Mouse (Mus musculus): ENCODE measurements around the gene Cyp17a1. TPM values are rescaled to one million over a fixed set of nuclear protein-coding genes. Genes with fewer than 3 reads are reported as not detected.

The Cyp17a1 gene
- polyA plus RNA-seq (2016; fragmentation: Nextera tagmentation; extraction: Ambion mirVana), result 0.15 TPM in 1 of 2 replicates, not detected in the other

DNA sequence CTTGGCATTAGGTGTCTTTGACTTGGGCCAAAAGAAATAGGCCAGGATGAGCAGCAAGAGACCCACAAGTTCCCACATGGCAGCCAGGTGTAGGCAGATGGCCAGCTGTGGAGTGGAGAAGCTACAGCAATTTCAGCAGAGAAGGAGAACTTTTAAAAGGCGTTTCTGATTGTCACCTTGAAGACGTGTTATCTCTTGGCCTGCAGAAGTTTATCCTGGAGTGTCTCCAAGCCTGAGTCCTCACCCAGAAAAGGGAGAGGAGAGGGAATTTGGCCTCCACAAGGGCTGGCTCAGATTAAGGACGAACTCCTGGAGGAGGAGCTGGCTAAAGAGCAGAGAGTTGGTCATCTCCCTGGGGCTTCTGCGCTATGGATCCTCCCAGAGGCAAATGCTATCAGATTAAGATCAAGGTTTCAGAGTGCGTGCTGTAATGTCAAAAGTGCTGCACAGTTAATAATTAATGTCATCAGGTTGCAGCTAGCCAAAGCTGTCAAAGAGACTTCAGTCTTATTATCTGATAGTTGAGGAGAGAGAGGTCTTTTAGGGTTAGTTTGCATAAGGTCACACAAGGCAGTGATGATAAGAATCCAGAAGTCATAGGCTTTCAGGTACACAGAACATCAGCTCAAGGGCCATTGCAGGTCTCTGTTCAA, at the start of gene Cyp17a1:
TSS of gene Cyp17a1 (minus strand) at position 407 of the 653 bp plus-strand sequence.
- no peak within 1 kb of the TSS for H3K9ac ChIP-seq (replicated peaks)
- H3K4me3 ChIP-seq (replicated peaks), result no peak within 1 kb of the TSS
- H3K27ac ChIP-seq, result no peak within 1 kb of the TSS
- WGBS, result 64% methylated on average over 5 of the region's 5 CpGs
- no peaks in the 10 kb centered on the region for H3K9me3 ChIP-seq
- H3K4me2 ChIP-seq, result no peak within 1 kb of the TSS
- H3K36me3 ChIP-seq, result no peaks in the 10 kb centered on the region
- H3K4me1 ChIP-seq (replicated peaks), result no peaks in the 10 kb centered on the region
- no peak for ATAC-seq (ENCODE audit: insufficient number of reproducible peaks, insufficient read depth, low FRiP score, low TSS enrichment, low read depth)
- H3K27me3 ChIP-seq, result peaks cover 16% of the 10 kb centered on the region; the same call in 1 of the 2 replicates

DNA sequence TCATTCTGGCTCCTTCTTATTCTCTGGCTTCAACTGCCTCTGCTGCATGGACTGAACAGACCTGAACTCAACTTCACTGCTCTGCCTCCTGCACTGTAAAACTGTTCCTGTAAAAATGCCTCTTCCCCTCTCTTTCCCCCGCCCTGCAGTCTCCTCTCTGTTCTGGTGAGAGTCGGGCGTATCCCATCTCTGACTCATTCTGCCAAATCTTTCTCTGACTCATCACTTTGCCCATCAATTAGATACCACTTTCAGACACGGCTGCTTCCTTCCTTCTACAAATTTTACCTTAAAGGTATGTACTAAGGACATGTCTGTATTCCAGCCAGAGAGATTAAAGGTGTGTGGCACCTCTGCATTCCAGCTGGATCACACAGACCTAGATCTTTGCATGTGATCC, 45.2 kb upstream of the Cyp17a1 start:
- ATAC-seq (ENCODE audit: insufficient number of reproducible peaks, insufficient read depth, low FRiP score, low TSS enrichment, low read depth), result no peak
- Histone ChIP-seq H3K4me2 (no peak overlapping the region), H3K9ac (replicated peaks) (no peak overlapping the region), H3K27me3 (no peaks in the 10 kb centered on the region), H3K4me1 (replicated peaks) (no peaks in the 10 kb centered on the region), H3K27ac (no peak overlapping the region), H3K36me3 (peaks cover 55% of the 10 kb centered on the region), H3K4me3 (replicated peaks) (no peak overlapping the region), H3K9me3 (peaks cover 6% of the 10 kb centered on the region; the same call in 1 of the 2 replicates)
- 79% methylated on average over 4 of the region's 4 CpGs for WGBS

DNA sequence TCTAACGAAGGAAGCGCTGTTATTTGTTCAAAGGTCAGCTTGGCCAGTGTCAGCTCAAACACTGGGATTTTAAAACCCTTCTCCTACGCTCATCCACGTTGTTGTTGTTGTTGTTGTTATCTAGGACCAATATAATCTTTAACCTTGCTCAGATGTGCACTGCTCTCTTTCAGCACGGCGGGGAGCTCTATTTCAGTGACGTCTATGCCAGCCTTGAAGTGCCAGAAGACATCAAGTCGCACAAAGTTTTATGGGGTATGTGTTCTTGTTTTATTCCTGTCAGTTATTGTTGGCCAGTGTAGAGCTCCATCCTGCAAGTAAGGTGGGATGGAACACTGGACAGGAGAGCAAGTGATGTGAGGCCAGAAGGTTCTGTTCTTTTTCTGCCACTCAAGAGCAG, 42.0 kb upstream of the Cyp17a1 start:
- no peak for ATAC-seq (ENCODE audit: insufficient number of reproducible peaks, insufficient read depth, low FRiP score, low TSS enrichment, low read depth)
- WGBS, result 88% methylated on average over 8 of the region's 8 CpGs
- H3K27me3 ChIP-seq, result no peaks in the 10 kb centered on the region

DNA sequence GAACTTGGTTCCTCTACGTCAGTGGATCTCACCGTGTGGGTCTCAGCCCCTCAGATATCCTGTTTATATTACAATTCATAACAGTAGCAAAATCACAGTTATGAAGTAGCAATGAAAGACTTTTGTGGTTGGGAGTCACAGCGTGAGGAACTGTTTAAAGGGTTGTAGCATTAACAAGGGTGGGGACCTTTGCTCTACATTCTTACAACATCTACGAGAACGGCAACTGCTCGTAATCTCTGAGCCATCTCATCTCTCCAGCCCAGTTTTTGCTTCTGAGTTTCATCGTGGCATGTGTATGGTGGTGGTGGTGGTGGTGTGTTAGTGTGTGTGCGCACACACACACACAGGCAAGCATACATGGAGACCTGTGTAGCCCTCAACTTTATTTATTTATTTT, 41.3 kb upstream of the Cyp17a1 start:
- no peaks in the 10 kb centered on the region for H3K4me1 ChIP-seq (replicated peaks)
- no peaks in the 10 kb centered on the region for H3K27me3 ChIP-seq
- peaks cover 47% of the 10 kb centered on the region for H3K36me3 ChIP-seq
- H3K27ac ChIP-seq, result no peak overlapping the region
- no peak for ATAC-seq (ENCODE audit: insufficient number of reproducible peaks, insufficient read depth, low FRiP score, low TSS enrichment, low read depth)
- H3K4me2 ChIP-seq, result no peak overlapping the region
- 96% methylated on average over 8 of the region's 8 CpGs for WGBS
- H3K9me3 ChIP-seq, result peaks cover 6% of the 10 kb centered on the region; the same call in 1 of the 2 replicates
- no peak overlapping the region for H3K4me3 ChIP-seq (replicated peaks)
- H3K9ac ChIP-seq (replicated peaks), result no peak overlapping the region

More for the DNA sequence above, 42.0 kb upstream of the Cyp17a1 start:
- peaks cover 44% of the 10 kb centered on the region for H3K36me3 ChIP-seq
- H3K4me1 ChIP-seq (replicated peaks), result no peaks in the 10 kb centered on the region
- no peak overlapping the region for H3K9ac ChIP-seq (replicated peaks)
- H3K4me3 ChIP-seq (replicated peaks), result no peak overlapping the region
- peaks cover 6% of the 10 kb centered on the region; the same call in 1 of the 2 replicates for H3K9me3 ChIP-seq
- no peak overlapping the region for H3K27ac ChIP-seq
- no peak overlapping the region for H3K4me2 ChIP-seq

DNA sequence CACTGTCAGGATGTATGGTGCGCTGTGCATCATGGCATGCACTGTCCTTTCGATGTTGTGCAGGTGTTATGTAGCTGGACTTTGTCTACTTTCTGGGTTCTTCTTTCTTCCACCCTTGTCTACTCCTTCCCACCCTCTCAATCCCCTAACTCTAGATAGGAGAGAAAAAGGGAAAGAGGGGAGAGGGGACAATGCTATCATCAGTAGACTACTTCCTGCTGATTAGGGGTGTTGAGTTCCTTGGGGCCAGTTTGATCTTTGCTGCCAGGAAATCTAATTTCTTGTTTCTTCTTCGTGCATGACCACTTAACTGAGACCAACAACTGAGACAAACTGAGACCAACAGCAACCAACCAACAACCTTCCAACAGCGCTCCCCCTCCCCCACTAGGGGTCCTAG, 37.6 kb upstream of the Cyp17a1 start:
- H3K4me1 ChIP-seq (replicated peaks), result peaks cover 8% of the 10 kb centered on the region; the same call in 1 of the 2 replicates
- 89% methylated on average over 4 of the region's 4 CpGs for WGBS
- H3K4me3 ChIP-seq (replicated peaks), result no peak overlapping the region
- H3K4me2 ChIP-seq, result no peak overlapping the region
- peaks cover 2% of the 10 kb centered on the region; the same call in 1 of the 2 replicates for H3K27me3 ChIP-seq
- H3K9me3 ChIP-seq, result no peaks in the 10 kb centered on the region
- peaks cover 26% of the 10 kb centered on the region for H3K36me3 ChIP-seq
- no peak overlapping the region for H3K27ac ChIP-seq
- ATAC-seq (ENCODE audit: insufficient number of reproducible peaks, insufficient read depth, low FRiP score, low TSS enrichment, low read depth), result no peak
- no peak overlapping the region for H3K9ac ChIP-seq (replicated peaks)

DNA sequence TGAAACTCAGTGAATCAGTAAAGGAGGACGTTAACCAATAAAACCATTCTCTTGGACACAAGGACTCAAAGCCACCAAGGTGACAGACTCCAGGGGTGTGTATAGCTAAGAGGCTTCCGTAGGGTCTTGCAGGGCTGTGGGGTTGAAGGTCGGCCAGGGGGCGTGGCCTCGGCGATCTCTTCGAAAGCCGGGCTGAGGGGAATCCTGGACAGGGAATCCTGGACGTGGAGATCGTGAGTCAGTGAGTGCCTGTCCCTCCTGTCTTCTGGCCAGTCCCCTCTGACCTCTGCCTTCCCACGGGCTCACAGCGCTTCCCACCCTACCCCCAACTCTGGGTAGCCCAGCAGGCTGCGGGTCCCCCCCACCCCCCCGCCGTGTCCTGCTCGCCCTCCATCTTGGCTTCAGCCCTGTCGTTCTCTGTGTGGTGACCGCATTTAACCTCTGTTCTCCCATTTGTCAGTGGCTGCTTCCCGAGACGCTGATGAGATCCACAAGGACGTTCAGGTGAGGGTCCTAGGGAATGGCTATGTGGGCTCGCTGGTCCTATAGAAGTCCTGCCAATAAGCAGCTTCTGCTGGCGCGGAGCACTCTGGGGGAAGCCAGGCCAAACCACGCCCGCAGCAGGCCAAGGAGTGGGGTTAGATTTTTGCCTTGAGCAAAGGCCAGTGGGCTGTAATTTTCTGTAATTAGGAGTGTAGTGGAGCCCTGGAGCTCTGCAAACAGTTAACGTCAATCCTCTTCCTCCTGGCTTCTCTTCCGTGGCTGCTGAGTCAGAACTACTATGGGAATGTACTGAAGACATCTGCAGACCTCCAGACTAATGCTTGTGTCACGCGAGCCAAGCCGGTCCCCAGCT, 34.6 kb upstream of the Cyp17a1 start, which contains the start of gene As3mt:
TSS of gene As3mt (plus strand) at position 163 of the 856 bp plus-strand sequence.
- 10% methylated on average over 31 of the region's 31 CpGs for WGBS
- H3K4me1 ChIP-seq (replicated peaks), result peaks cover 8% of the 10 kb centered on the region; the same call in 1 of the 2 replicates
- H3K9me3 ChIP-seq, result no peaks in the 10 kb centered on the region
- 0 out of 2 replicates have a peak within 1 kb of the TSS, but pooled peaks have one; percentile 17 for H3K27ac ChIP-seq
- peaks cover 19% of the 10 kb centered on the region for H3K36me3 ChIP-seq
- H3K4me3 ChIP-seq (replicated peaks), result peak within 1 kb of the TSS; percentile 49
- H3K4me2 ChIP-seq, result peak within 1 kb of the TSS; percentile 73
- peak; percentile 63; the same call in 1 of the 2 replicates for ATAC-seq (ENCODE audit: insufficient number of reproducible peaks, insufficient read depth, low FRiP score, low TSS enrichment, low read depth)
- H3K27me3 ChIP-seq, result peaks cover 18% of the 10 kb centered on the region; the same call in 1 of the 2 replicates
- peak within 1 kb of the TSS; percentile 53 for H3K9ac ChIP-seq (replicated peaks)

DNA sequence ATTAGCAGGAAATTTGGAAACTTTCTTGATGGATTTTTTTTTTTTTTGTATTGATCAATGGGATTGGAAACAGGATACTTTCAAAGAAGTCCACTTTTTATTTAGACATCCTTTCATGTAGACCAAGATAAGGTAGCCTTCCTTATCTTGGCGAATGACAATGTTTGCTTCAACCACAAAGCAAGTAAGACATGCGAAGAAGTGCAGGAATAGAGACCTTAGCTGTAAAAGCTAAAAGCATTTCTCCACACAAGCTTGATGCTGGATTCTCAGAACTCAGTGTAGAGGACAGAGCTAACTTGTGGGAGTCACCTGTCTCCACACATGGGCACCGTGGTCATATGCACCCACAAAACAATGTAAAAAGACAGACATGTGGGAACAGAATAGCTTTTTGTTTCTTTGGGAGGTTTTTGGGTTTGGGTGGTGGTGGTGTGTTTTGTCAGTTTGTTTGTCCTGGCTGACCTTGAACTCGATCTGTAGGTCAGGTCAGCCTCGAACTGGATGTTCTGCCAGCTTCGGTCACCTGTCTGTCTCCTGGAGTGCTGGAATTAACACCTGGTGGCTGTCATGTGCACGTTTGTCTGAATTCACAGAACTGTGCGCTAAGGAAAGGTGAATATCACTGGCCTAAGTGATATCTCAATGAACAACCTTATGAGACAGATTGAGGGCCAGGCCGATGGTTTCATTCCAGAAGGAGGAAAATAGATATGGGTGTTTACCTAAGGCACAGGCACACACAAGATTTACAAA, 33.7 kb upstream of the Cyp17a1 start:
- H3K4me3 ChIP-seq (replicated peaks), result peak overlapping the region; percentile 49
- peaks cover 18% of the 10 kb centered on the region; the same call in 1 of the 2 replicates for H3K27me3 ChIP-seq
- H3K9ac ChIP-seq (replicated peaks), result no peak overlapping the region
- H3K9me3 ChIP-seq, result no peaks in the 10 kb centered on the region
- 77% methylated on average over 9 of the region's 9 CpGs for WGBS
- H3K4me2 ChIP-seq, result peak overlapping the region; percentile 73
- H3K4me1 ChIP-seq (replicated peaks), result peaks cover 8% of the 10 kb centered on the region; the same call in 1 of the 2 replicates
- no peak overlapping the region for H3K27ac ChIP-seq
- H3K36me3 ChIP-seq, result peaks cover 22% of the 10 kb centered on the region
- no peak for ATAC-seq (ENCODE audit: insufficient number of reproducible peaks, insufficient read depth, low FRiP score, low TSS enrichment, low read depth)

DNA sequence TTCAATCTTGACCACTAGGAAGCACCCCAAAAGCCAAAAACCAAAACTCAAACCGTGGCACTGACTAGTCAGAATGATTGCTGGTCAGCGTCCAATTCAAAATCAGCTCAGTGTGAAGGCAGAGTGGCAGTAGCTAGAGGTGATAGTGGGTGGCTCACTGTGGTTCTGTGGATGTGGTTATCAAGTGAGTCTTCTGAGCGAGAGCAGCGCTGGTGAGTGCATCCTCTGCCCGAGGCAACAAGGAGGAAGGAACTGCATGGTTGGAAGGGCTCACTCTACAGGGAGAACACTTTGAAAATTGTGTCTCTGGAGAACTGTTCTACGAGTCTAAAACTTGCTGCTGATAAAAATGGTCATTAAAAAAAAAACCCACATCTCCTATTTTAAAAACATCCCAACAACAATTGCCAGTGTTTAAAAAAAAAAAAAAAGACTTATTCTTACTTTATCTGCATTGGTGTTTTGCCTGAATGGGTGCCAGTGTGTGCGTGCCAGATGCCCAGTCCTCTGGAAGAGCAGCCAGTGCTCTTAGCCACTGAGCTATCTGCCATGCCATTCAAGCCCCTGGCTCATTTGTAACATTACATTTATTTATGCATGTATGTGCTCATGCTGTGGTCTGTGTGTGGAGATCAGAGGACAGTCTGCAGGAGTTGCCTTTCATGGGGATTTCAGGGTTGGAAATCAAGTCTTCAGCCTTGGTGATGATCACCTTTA, 33.0 kb upstream of the Cyp17a1 start:
- Histone ChIP-seq H3K27me3 (peaks cover 18% of the 10 kb centered on the region; the same call in 1 of the 2 replicates), H3K27ac (no peak overlapping the region), H3K9ac (replicated peaks) (no peak overlapping the region), H3K9me3 (no peaks in the 10 kb centered on the region), H3K36me3 (peaks cover 25% of the 10 kb centered on the region), H3K4me3 (replicated peaks) (no peak overlapping the region), H3K4me1 (replicated peaks) (peaks cover 8% of the 10 kb centered on the region; the same call in 1 of the 2 replicates), H3K4me2 (no peak overlapping the region)
- ATAC-seq (ENCODE audit: insufficient number of reproducible peaks, insufficient read depth, low FRiP score, low TSS enrichment, low read depth), result no peak
- whole genome bisulfite sequencing, result 65% methylated on average over 7 of the region's 7 CpGs

DNA sequence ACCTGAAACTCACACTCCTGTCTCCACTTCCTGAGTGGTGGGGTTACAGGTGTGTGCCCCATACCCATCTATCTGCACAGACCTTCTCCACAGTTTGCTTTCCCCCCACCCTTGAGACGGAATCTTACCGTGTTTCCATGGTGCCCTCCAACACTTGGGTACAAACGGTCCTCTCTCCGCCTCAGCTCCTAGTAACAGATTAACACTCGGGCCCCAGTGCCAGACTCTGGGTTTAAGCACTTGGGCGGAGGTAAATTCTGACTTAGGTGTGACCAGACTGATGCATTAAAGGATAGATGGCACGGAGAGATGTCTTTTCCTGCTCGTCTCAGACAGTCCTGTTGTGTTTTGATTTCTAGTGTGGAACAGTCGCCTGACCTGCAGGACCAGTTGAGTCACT, 28.2 kb upstream of the Cyp17a1 start:
- no peak for ATAC-seq (ENCODE audit: insufficient number of reproducible peaks, insufficient read depth, low FRiP score, low TSS enrichment, low read depth)
- Histone ChIP-seq H3K4me1 (replicated peaks) (no peaks in the 10 kb centered on the region), H3K27ac (no peak overlapping the region), H3K9me3 (no peaks in the 10 kb centered on the region), H3K36me3 (peaks cover 15% of the 10 kb centered on the region), H3K4me2 (no peak overlapping the region), H3K27me3 (peaks cover 18% of the 10 kb centered on the region; the same call in 1 of the 2 replicates), H3K4me3 (replicated peaks) (no peak overlapping the region), H3K9ac (replicated peaks) (no peak overlapping the region)
- WGBS, result 86% methylated on average over 9 of the region's 9 CpGs

DNA sequence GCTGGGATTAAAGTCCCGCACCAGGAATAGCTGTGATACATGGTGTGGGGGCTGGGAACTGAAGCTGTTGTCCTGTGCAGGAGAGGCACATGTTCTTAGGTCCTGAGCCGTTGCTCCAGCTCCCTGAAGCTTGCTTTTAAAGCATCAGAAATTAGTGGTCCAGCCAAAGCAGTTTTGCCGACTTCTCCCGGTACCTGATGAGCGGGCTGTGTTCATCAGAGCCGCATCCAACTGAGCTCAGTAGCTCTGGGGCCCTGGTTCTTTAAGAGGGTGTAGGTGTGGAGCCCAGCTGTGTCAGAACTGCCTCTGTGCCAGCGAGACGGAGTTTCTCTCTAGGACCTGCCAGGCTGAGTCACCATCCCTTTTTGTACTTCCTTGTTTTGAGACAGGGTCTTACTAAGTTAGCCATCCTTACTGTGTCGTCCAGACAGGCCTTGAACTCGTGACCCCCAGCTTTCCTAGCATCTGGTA, 26.1 kb upstream of the Cyp17a1 start:
- no peak overlapping the region for H3K9ac ChIP-seq (replicated peaks)
- H3K4me2 ChIP-seq, result no peak overlapping the region
- 72% methylated on average over 10 of the region's 10 CpGs for WGBS
- peaks cover 27% of the 10 kb centered on the region for H3K36me3 ChIP-seq
- no peaks in the 10 kb centered on the region for H3K9me3 ChIP-seq
- H3K4me3 ChIP-seq (replicated peaks), result no peak overlapping the region
- H3K27me3 ChIP-seq, result 0 out of 2 replicates have a peak, but pooled peaks cover 8% of the 10 kb centered on the region
- ATAC-seq (ENCODE audit: insufficient number of reproducible peaks, insufficient read depth, low FRiP score, low TSS enrichment, low read depth), result no peak
- H3K27ac ChIP-seq, result no peak overlapping the region
- no peaks in the 10 kb centered on the region for H3K4me1 ChIP-seq (replicated peaks)

Data from limb, embryonic 12.5 days (tissue).